Mouse (Mus musculus) midbrain, embryonic 11.5 days (tissue): ENCODE results near the gene Intu. TPM values are rescaled to one million over a fixed set of nuclear protein-coding genes. Genes with fewer than 3 reads are reported as not detected.

Experiments
- ATAC-seq: fragments of 200-750 bp; cut with Nextera tagmentation; 2 replicates; pipeline ENCODE4 v1.8.0; 2017; ENCODE audit warnings: moderate TSS enrichment, moderate library complexity; ENCODE audit not compliant: low FRiP score
- DNase-seq: peaks from one replicate; pipeline ENCODE4 v3.0.0; 2015; ENCODE audit warnings: low spot score; ENCODE audit errors: missing footprints
- H3K27ac ChIP-seq: fragments of 300-500 bp; sonication (generic); 2 replicates; pipeline ENCODE4 v1.5.1; 2014; ENCODE audit warnings: low read depth, low read length
- H3K27me3 ChIP-seq: fragments of 300-500 bp; sonication (generic); 2 replicates; pipeline ENCODE4 v1.6.1; 2014; ENCODE audit warnings: mild to moderate bottlenecking, low read length, moderate library complexity, mixed read lengths; ENCODE audit not compliant: control insufficient read depth, insufficient read depth
- H3K36me3 ChIP-seq: fragments of 300-500 bp; sonication (generic); 2 replicates; pipeline ENCODE4 v1.6.1; 2014; ENCODE audit warnings: mild to moderate bottlenecking, low read length, moderate library complexity, mixed read lengths; ENCODE audit not compliant: control insufficient read depth, insufficient read depth
- H3K4me1 ChIP-seq: fragments of 300-500 bp; sonication (generic); 2 replicates; pipeline ENCODE4 v1.6.1; 2014; ENCODE audit warnings: low read length; ENCODE audit not compliant: control insufficient read depth, insufficient read depth
- H3K4me2 ChIP-seq: fragments of 300-500 bp; sonication (generic); 2 replicates; pipeline ENCODE4 v1.6.1; 2014; ENCODE audit warnings: mild to moderate bottlenecking, moderate library complexity
- H3K4me3 ChIP-seq: fragments of 300-500 bp; sonication (generic); 2 replicates; pipeline ENCODE4 v1.5.1; 2014; ENCODE audit warnings: low read depth, low read length
- H3K9ac ChIP-seq: fragments of 300-500 bp; sonication (generic); 2 replicates; pipeline ENCODE4 v1.6.1; 2014; ENCODE audit warnings: low read length
- H3K9me3 ChIP-seq: fragments of 300-500 bp; sonication (generic); 2 replicates; pipeline ENCODE4 v1.6.1; 2016; ENCODE audit warnings: low read length; ENCODE audit not compliant: control insufficient read depth
- WGBS: fragments of 180-500 bp; shearing (Covaris S2); extraction: QIAGEN DNeasy Blood & Tissue Kit; methylation state at CpG from one replicate; pipeline ENCODE4 v1.1.7; 2014; 5-methylcytosine and 5-hydroxymethylcytosine counted together
- polyA plus RNA-seq: library from polyadenylated mRNA; unstranded; fragments of >200 nt; fragmentation: Nextera tagmentation; extraction: Ambion mirVana; gene quantifications from 2 replicates; pipeline ENCODE4 v1.2.1, GENCODE M21; 2014

Intu gene
- polyA plus RNA-seq, 1 experiment from 2014 or later = 7.8 TPM

GRCm38 (mm10) chr3:40524841-40525240 lies 6.2 kb upstream of the Intu start:
- 90% methylated on average over 7 of the region's 7 CpGs for WGBS
- ATAC-seq = no peak

GRCm38 (mm10) chr3:40525341-40525740 lies 5.7 kb upstream of the Intu start:
- Histone ChIP-seq H3K27ac (no peak overlapping the region), H3K9me3 (no peaks in the 10 kb centered on the region), H3K4me2 (no peak overlapping the region), H3K27me3 (peaks cover 2% of the 10 kb centered on the region; the same call in 1 of the 2 replicates), H3K4me3 (no peak overlapping the region), H3K9ac (no peak overlapping the region), H3K36me3 (no peaks in the 10 kb centered on the region), H3K4me1 (no peaks in the 10 kb centered on the region; the same call in 1 of the 2 replicates)
- 21% methylated on average over 4 of the region's 4 CpGs for WGBS
- ATAC-seq (no peak), DNase-seq (peak; percentile 96)

More at GRCm38 (mm10) chr3:40524841-40525240, 6.2 kb upstream of the Intu start:
- Histone ChIP-seq H3K9me3 (no peaks in the 10 kb centered on the region), H3K9ac (no peak overlapping the region), H3K27me3 (0 out of 2 replicates have a peak, but pooled peaks cover 2% of the 10 kb centered on the region), H3K4me3 (no peak overlapping the region), H3K4me1 (no peaks in the 10 kb centered on the region; the same call in 1 of the 2 replicates), H3K4me2 (no peak overlapping the region), H3K27ac (no peak overlapping the region), H3K36me3 (no peaks in the 10 kb centered on the region)
- DNase-seq = no peak

GRCm38 (mm10) chr3:40526095-40526494 lies 5.0 kb upstream of the Intu start:
- H3K9ac ChIP-seq = no peak overlapping the region
- H3K27me3 ChIP-seq = peaks cover 2% of the 10 kb centered on the region; the same call in 1 of the 2 replicates
- WGBS = 92% methylated on average over 3 of the region's 3 CpGs
- H3K4me1 ChIP-seq = peaks cover 2% of the 10 kb centered on the region; the same call in 1 of the 2 replicates
- no peaks in the 10 kb centered on the region for H3K9me3 ChIP-seq
- no peak overlapping the region for H3K27ac ChIP-seq
- H3K36me3 ChIP-seq = no peaks in the 10 kb centered on the region
- H3K4me3 ChIP-seq = no peak overlapping the region
- DNase-seq = no peak
- no peak for ATAC-seq
- no peak overlapping the region for H3K4me2 ChIP-seq

GRCm38 (mm10) chr3:40527218-40527617 lies 3.9 kb upstream of the Intu start:
- Histone ChIP-seq H3K4me2 (no peak overlapping the region), H3K27ac (no peak overlapping the region), H3K4me1 (peaks cover 9% of the 10 kb centered on the region; the same call in 1 of the 2 replicates), H3K9me3 (no peaks in the 10 kb centered on the region), H3K9ac (no peak overlapping the region), H3K36me3 (no peaks in the 10 kb centered on the region), H3K27me3 (peaks cover 6% of the 10 kb centered on the region), H3K4me3 (no peak overlapping the region)
- 68% methylated on average over 10 of the region's 10 CpGs for WGBS
- ATAC-seq (no peak), DNase-seq (no peak)

GRCm38 (mm10) chr3:40527976-40528950 lies 2.8 kb upstream of the Intu start:
- H3K27ac ChIP-seq = no peak overlapping the region
- ATAC-seq (no peak), DNase-seq (no peak)
- no peaks in the 10 kb centered on the region for H3K36me3 ChIP-seq
- H3K9me3 ChIP-seq = no peaks in the 10 kb centered on the region
- H3K4me2 ChIP-seq = no peak overlapping the region
- H3K27me3 ChIP-seq = peaks cover 8% of the 10 kb centered on the region
- no peak overlapping the region for H3K4me3 ChIP-seq
- H3K9ac ChIP-seq = no peak overlapping the region
- WGBS = 25% methylated on average over 9 of the region's 9 CpGs
- peaks cover 11% of the 10 kb centered on the region; the same call in 1 of the 2 replicates for H3K4me1 ChIP-seq

GRCm38 (mm10) chr3:40528958-40529357 lies 2.1 kb upstream of the Intu start:
- no peak for DNase-seq
- no peaks in the 10 kb centered on the region for H3K9me3 ChIP-seq
- WGBS = 76% methylated on average over 6 of the region's 6 CpGs
- no peak for ATAC-seq
- peaks cover 11% of the 10 kb centered on the region for H3K27me3 ChIP-seq
- no peak overlapping the region for H3K4me2 ChIP-seq
- H3K4me3 ChIP-seq = no peak overlapping the region
- no peak overlapping the region for H3K9ac ChIP-seq
- H3K27ac ChIP-seq = no peak overlapping the region
- H3K4me1 ChIP-seq = peaks cover 11% of the 10 kb centered on the region; the same call in 1 of the 2 replicates
- no peaks in the 10 kb centered on the region for H3K36me3 ChIP-seq

- Histone ChIP-seq H3K4me1 (peaks cover 11% of the 10 kb centered on the region; the same call in 1 of the 2 replicates), H3K27me3 (peaks cover 11% of the 10 kb centered on the region), H3K27ac (no peak overlapping the region), H3K4me3 (peak overlapping the region; percentile 57), H3K9me3 (no peaks in the 10 kb centered on the region), H3K9ac (no peak overlapping the region), H3K4me2 (peak overlapping the region; percentile 99), H3K36me3 (no peaks in the 10 kb centered on the region)
- ATAC-seq (peak; percentile 15), DNase-seq (peak; percentile 85)
- WGBS = 16% methylated on average over 7 of the region's 7 CpGs
Measured at GRCm38 (mm10) chr3:40530845-40531244, 241 bp upstream of the Intu start.

GRCm38 (mm10) chr3:40532256-40532655 lies 1.2 kb downstream of the Intu start:
- 6% methylated on average over 11 of the region's 11 CpGs for WGBS
- Histone ChIP-seq H3K36me3 (no peaks in the 10 kb centered on the region), H3K4me2 (peak overlapping the region; percentile 99), H3K4me1 (peaks cover 11% of the 10 kb centered on the region; the same call in 1 of the 2 replicates), H3K9ac (peak overlapping the region; percentile 54), H3K27me3 (peaks cover 11% of the 10 kb centered on the region), H3K4me3 (peak overlapping the region; percentile 57), H3K27ac (no peak overlapping the region), H3K9me3 (no peaks in the 10 kb centered on the region)
- peak; percentile 90 for DNase-seq
- no peak for ATAC-seq

- Histone ChIP-seq H3K4me2 (no peak overlapping the region), H3K4me1 (peaks cover 11% of the 10 kb centered on the region; the same call in 1 of the 2 replicates), H3K36me3 (no peaks in the 10 kb centered on the region), H3K9ac (no peak overlapping the region), H3K9me3 (no peaks in the 10 kb centered on the region), H3K4me3 (no peak overlapping the region), H3K27ac (no peak overlapping the region), H3K27me3 (peaks cover 9% of the 10 kb centered on the region)
- DNase-seq = no peak
- no peak for ATAC-seq
- 78% methylated on average over 4 of the region's 4 CpGs for WGBS
Measured at GRCm38 (mm10) chr3:40534141-40534540, 3.1 kb downstream of the Intu start.
